Mouse (Mus musculus) erythroblast, embryonic 14.5 days (primary cell): ENCODE data around the gene Mfge8. TPM values are rescaled to one million over a fixed set of nuclear protein-coding genes. Genes with fewer than 3 reads are reported as not detected.

Experiments
- H3K27me3 ChIP-seq: 2 replicates; pipeline ENCODE4 v1.6.1; 2012; ENCODE audit warnings: inconsistent platforms; ENCODE audit not compliant: control insufficient read depth
- H3K36me3 ChIP-seq: 2 replicates; pipeline ENCODE4 v1.6.1; 2012; ENCODE audit warnings: mild to moderate bottlenecking, inconsistent platforms; ENCODE audit not compliant: control insufficient read depth
- H3K4me1 ChIP-seq: 2 replicates; pipeline ENCODE4 v1.6.1; 2012; ENCODE audit warnings: inconsistent platforms; ENCODE audit not compliant: control insufficient read depth
- H3K4me3 ChIP-seq: replicated peaks from 2 replicates; pipeline ENCODE3; 2012; ENCODE audit warnings: moderate library complexity, mild to moderate bottlenecking, inconsistent platforms
- H3K9me3 ChIP-seq: 2 replicates; pipeline ENCODE4 v1.6.1; 2012; ENCODE audit warnings: low read length, inconsistent platforms, mixed read lengths; ENCODE audit not compliant: control insufficient read depth
- GATA1 ChIP-seq: IDR thresholded peaks from 2 replicates; pipeline ENCODE4 v1.6.1; 2012; ENCODE audit warnings: low read length, inconsistent platforms, mixed read lengths
- TAL1 ChIP-seq: IDR thresholded peaks from 3 replicates; pipeline ENCODE4 v1.6.1; 2012; ENCODE audit warnings: low read length, inconsistent platforms, mixed read lengths
- polyA plus RNA-seq: library from polyadenylated mRNA; stranded (reverse); fragments of >175 nt; gene quantifications from 2 replicates; pipeline ENCODE4 v1.2.3, GENCODE M21; 2012

The Mfge8 gene
- polyA plus RNA-seq, 1 experiment, result 0.30 TPM

- Histone ChIP-seq H3K4me3 (no peak overlapping the region), H3K4me1 (no peaks in the 10 kb centered on the region), H3K36me3 (no peaks in the 10 kb centered on the region), H3K27me3 (no peaks in the 10 kb centered on the region), H3K9me3 (no peaks in the 10 kb centered on the region)
- TF ChIP-seq TAL1, result no peak
- TF ChIP-seq GATA1, result no peak
Observed at GRCm38 (mm10) chr7:79171782-79172181, 22.9 kb upstream of the Mfge8 start.

GRCm38 (mm10) chr7:79167006-79167562 lies 18.2 kb upstream of the Mfge8 start:
- Histone ChIP-seq H3K9me3 (no peaks in the 10 kb centered on the region), H3K4me3 (no peak overlapping the region), H3K36me3 (no peaks in the 10 kb centered on the region), H3K4me1 (no peaks in the 10 kb centered on the region), H3K27me3 (no peaks in the 10 kb centered on the region)
- TF ChIP-seq TAL1 (no peak), GATA1 (no peak)

DNA sequence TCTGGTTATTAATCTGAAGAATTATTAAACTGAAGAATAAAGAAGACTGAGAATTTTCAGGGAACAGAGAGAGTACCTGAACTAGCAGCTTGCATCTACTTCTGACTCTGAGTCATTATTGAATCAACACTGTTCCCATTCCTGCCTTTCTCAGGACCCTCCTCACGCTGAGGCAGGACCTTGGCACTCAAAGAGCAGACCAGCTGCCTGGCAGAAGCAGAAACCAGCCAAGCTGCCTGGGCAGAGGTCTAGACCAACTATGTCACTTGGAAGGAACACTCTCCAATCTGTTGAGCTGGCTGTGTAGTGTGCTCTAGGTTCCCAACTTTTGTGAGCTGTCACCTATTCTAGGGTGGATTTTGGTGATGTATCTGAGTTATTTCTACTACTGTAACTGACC lies 10.5 kb upstream of the Mfge8 start:
- Histone ChIP-seq H3K4me1 (no peaks in the 10 kb centered on the region), H3K4me3 (no peak overlapping the region), H3K27me3 (no peaks in the 10 kb centered on the region), H3K9me3 (no peaks in the 10 kb centered on the region), H3K36me3 (no peaks in the 10 kb centered on the region)
- TF ChIP-seq TAL1 (no peak), GATA1 (no peak)

- Histone ChIP-seq H3K27me3 (peaks cover 5% of the 10 kb centered on the region), H3K9me3 (no peaks in the 10 kb centered on the region), H3K4me1 (peaks cover 9% of the 10 kb centered on the region), H3K36me3 (no peaks in the 10 kb centered on the region), H3K4me3 (no peak overlapping the region)
- TF ChIP-seq GATA1 (no peak), TAL1 (no peak)
Observed at GRCm38 (mm10) chr7:79149522-79149921, 662 bp upstream of the Mfge8 start.

DNA sequence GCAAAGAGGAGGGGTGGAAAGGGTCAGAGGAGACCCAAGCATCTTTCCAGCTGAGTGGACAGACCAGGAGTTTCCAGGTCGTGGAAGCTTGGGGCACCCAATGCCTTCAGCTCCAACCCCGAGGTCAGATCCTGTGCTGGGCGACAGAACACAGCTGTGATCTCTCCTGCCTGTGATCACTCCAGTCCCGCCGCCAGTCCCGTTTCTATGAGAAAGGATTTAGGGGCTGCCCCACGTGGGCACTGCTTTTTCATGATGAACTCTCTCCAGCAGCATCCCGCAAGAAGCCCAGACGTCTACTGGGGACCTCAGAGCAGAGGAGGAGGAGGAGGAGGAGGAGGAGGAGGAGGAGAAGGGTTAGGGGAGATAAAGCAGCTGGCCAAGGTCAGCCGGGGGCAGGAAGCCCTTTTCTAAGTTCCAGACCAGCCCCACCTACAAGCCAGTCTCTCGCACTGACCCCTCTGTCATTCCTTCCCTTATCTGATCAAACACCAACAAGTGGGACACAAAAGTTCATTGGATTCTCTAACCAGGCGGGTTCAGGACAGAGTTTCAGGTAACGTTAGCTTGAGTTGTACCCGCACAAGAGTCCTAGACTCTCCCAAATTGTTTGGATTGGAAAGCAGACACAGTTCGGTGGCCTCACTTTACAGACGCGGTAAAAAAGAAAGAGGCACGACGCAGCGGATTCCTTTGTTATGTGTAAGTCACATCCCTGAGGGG lies 768 bp downstream of the Mfge8 start:
- Histone ChIP-seq H3K4me1 (peaks cover 9% of the 10 kb centered on the region), H3K27me3 (peaks cover 5% of the 10 kb centered on the region), H3K4me3 (peak overlapping the region; percentile 62), H3K9me3 (no peaks in the 10 kb centered on the region), H3K36me3 (no peaks in the 10 kb centered on the region; the same call in 1 of the 2 replicates)
- TF ChIP-seq GATA1, result no peak
- TF ChIP-seq TAL1, result no peak

- TF ChIP-seq TAL1 (no peak), GATA1 (no peak)
- H3K4me3 ChIP-seq, result no peak overlapping the region
Observed at GRCm38 (mm10) chr7:79147011-79147837, 1.6 kb downstream of the Mfge8 start.

DNA sequence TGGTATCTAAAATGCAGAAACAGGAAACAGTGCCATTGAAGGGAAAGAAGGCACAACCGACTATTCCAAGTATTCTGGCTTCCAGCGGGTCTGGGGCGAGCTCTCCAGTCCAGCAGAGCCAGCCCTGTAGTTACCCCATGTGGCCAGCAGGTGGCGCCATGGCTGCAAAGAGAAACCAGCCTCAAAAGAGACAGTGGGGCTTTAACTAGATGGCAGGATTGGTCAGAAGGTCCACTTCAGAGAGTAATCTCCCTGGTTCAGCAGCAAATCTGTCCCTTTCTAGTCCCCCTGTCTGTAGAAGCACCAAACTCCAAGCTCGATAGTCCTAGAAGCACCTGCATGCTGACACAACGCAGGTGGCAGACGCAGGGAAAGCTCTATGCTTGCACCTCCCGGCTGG lies 8.0 kb downstream of the Mfge8 start:
- H3K4me1 ChIP-seq, result peaks cover 8% of the 10 kb centered on the region
- no peak overlapping the region for H3K4me3 ChIP-seq
- TF ChIP-seq GATA1, result no peak
- no peak for TF ChIP-seq TAL1
- no peaks in the 10 kb centered on the region for H3K27me3 ChIP-seq
- H3K36me3 ChIP-seq, result no peaks in the 10 kb centered on the region; the same call in 1 of the 2 replicates
- no peaks in the 10 kb centered on the region for H3K9me3 ChIP-seq

More at GRCm38 (mm10) chr7:79147011-79147837, 1.6 kb downstream of the Mfge8 start:
- H3K4me1 ChIP-seq, result peaks cover 9% of the 10 kb centered on the region
- no peaks in the 10 kb centered on the region; the same call in 1 of the 2 replicates for H3K36me3 ChIP-seq
- H3K27me3 ChIP-seq, result peaks cover 5% of the 10 kb centered on the region
- H3K9me3 ChIP-seq, result no peaks in the 10 kb centered on the region

DNA sequence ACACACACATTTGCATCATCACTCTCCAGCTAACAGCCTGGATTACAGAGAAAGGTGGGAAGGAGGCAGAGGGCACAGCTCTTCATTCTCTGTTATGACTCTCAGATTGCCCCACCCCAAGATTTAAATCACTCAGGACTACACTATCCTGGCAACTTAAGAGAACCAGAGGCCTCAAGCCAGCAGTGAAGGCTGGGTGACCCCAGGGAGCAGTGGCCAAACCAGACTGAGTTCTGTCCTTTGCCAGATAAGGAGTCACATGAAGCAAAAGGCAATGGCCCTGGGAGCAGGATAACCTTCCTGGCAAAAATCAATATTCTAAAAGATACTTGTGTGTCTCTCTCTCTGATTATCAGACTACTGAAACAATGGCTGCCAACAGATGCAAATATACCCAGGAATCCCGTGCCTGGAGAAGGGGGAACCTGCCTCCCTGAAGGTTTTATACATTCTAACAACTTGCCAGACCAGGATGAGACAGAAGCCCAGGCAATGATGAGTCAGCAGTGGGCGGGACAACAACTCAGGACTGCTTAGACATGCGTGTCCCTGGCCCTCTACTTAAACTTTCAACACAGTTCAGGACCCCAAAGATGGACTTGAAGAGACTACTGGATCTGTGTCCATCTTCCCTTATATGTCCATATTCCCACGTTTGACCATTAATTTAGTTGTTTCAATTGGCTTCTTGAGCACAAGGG lies 8.8 kb downstream of the Mfge8 start:
- Histone ChIP-seq H3K27me3 (no peaks in the 10 kb centered on the region), H3K36me3 (no peaks in the 10 kb centered on the region; the same call in 1 of the 2 replicates), H3K9me3 (no peaks in the 10 kb centered on the region), H3K4me3 (no peak overlapping the region), H3K4me1 (peaks cover 8% of the 10 kb centered on the region)
- TF ChIP-seq TAL1 (no peak), GATA1 (no peak)
